Mouse (Mus musculus): ENCODE measurements around the gene Pde4d. TPM values are rescaled to one million over a fixed set of nuclear protein-coding genes. Genes with fewer than 3 reads are reported as not detected.

Pde4d gene
- polyA plus RNA-seq, 1 experiment, result 33.8 TPM

- Histone ChIP-seq H3K27me3 (ENCODE audit: control insufficient read depth, insufficient read depth, low read length) (no peaks in the 10 kb centered on the region), H3K4me1 (ENCODE audit: control insufficient read depth, insufficient read depth, low read length) (no peaks in the 10 kb centered on the region), H3K27ac (ENCODE audit: insufficient read depth, low read length) (no peak overlapping the region), H3K4me3 (replicated peaks; ENCODE audit: insufficient read depth, low read depth, low read length) (no peak overlapping the region)
- 86% methylated on average over 5 of the region's 5 CpGs for WGBS
- no peak for DNase-seq
- TF ChIP-seq CTCF (IDR thresholded peaks at IDR 0.05; ENCODE audit: borderline replicate concordance, insufficient read depth, low read depth, low read length) (no peak), POLR2A (IDR thresholded peaks at IDR 0.05; ENCODE audit: borderline replicate concordance, insufficient read depth, low read length) (no peak)
Observed at GRCm38 (mm10) chr13:108642259-108642658, 192.5 kb downstream of the Pde4d start.

GRCm38 (mm10) chr13:108646801-108647200 is 197.1 kb downstream of the Pde4d start:
- 84% methylated on average over 6 of the region's 6 CpGs for WGBS
- no peaks in the 10 kb centered on the region for H3K27me3 ChIP-seq (ENCODE audit: control insufficient read depth, insufficient read depth, low read length)
- no peak for DNase-seq
- no peak overlapping the region for H3K27ac ChIP-seq (ENCODE audit: insufficient read depth, low read length)
- no peak overlapping the region for H3K4me3 ChIP-seq (replicated peaks; ENCODE audit: insufficient read depth, low read depth, low read length)
- TF ChIP-seq CTCF (IDR thresholded peaks at IDR 0.05; ENCODE audit: borderline replicate concordance, insufficient read depth, low read depth, low read length), result no peak
- TF ChIP-seq POLR2A (IDR thresholded peaks at IDR 0.05; ENCODE audit: borderline replicate concordance, insufficient read depth, low read length), result no peak
- H3K4me1 ChIP-seq (ENCODE audit: control insufficient read depth, insufficient read depth, low read length), result no peaks in the 10 kb centered on the region

DNA sequence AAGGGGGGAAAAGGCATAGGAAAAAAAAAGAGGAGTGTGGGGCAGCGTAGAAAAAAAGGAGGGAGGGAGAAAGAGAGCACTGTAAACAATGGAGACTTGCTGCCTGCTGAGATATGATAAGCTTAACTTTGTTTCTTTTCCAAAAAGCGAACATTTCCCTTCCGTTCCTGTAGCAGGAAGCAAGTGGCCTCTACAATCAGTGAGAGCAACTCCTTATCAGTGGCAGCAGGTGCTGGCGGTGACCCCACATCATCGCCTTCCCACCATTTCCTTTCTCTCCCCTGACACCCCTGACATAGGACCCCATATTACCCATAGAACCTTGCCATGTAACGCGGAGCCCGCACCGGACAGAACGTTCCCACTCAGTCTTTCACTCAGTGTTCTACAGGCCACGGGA is 197.5 kb downstream of the Pde4d start:
- no peak for DNase-seq
- H3K4me1 ChIP-seq (ENCODE audit: control insufficient read depth, insufficient read depth, low read length), result no peaks in the 10 kb centered on the region
- H3K4me3 ChIP-seq (replicated peaks; ENCODE audit: insufficient read depth, low read depth, low read length), result no peak overlapping the region
- no peaks in the 10 kb centered on the region for H3K27me3 ChIP-seq (ENCODE audit: control insufficient read depth, insufficient read depth, low read length)
- TF ChIP-seq CTCF (IDR thresholded peaks at IDR 0.05; ENCODE audit: borderline replicate concordance, insufficient read depth, low read depth, low read length) (no peak), POLR2A (IDR thresholded peaks at IDR 0.05; ENCODE audit: borderline replicate concordance, insufficient read depth, low read length) (no peak)
- no peak overlapping the region for H3K27ac ChIP-seq (ENCODE audit: insufficient read depth, low read length)
- WGBS, result 86% methylated on average over 11 of the region's 11 CpGs

- no peak for DNase-seq
- Histone ChIP-seq H3K27me3 (ENCODE audit: control insufficient read depth, insufficient read depth, low read length) (no peaks in the 10 kb centered on the region), H3K4me1 (ENCODE audit: control insufficient read depth, insufficient read depth, low read length) (no peaks in the 10 kb centered on the region), H3K27ac (ENCODE audit: insufficient read depth, low read length) (no peak overlapping the region), H3K4me3 (replicated peaks; ENCODE audit: insufficient read depth, low read depth, low read length) (no peak overlapping the region)
- 76% methylated on average over 10 of the region's 10 CpGs for WGBS
- no peak for TF ChIP-seq CTCF (IDR thresholded peaks at IDR 0.05; ENCODE audit: borderline replicate concordance, insufficient read depth, low read depth, low read length)
- no peak for TF ChIP-seq POLR2A (IDR thresholded peaks at IDR 0.05; ENCODE audit: borderline replicate concordance, insufficient read depth, low read length)
Observed at GRCm38 (mm10) chr13:108654026-108654723, 204.4 kb downstream of the Pde4d start.

GRCm38 (mm10) chr13:108666579-108666978 is 216.8 kb downstream of the Pde4d start:
- no peak overlapping the region for H3K4me3 ChIP-seq (replicated peaks; ENCODE audit: insufficient read depth, low read depth, low read length)

GRCm38 (mm10) chr13:108667077-108667476 is 217.3 kb downstream of the Pde4d start:
- no peaks in the 10 kb centered on the region for H3K4me1 ChIP-seq (ENCODE audit: control insufficient read depth, insufficient read depth, low read length)
- no peaks in the 10 kb centered on the region for H3K27me3 ChIP-seq (ENCODE audit: control insufficient read depth, insufficient read depth, low read length)
- DNase-seq, result no peak
- H3K27ac ChIP-seq (ENCODE audit: insufficient read depth, low read length), result no peak overlapping the region
- TF ChIP-seq CTCF (IDR thresholded peaks at IDR 0.05; ENCODE audit: borderline replicate concordance, insufficient read depth, low read depth, low read length), result no peak
- TF ChIP-seq POLR2A (IDR thresholded peaks at IDR 0.05; ENCODE audit: borderline replicate concordance, insufficient read depth, low read length), result no peak
- no peak overlapping the region for H3K4me3 ChIP-seq (replicated peaks; ENCODE audit: insufficient read depth, low read depth, low read length)
- 86% methylated on average over 1 of the region's 1 CpGs for WGBS

More at GRCm38 (mm10) chr13:108666579-108666978, 216.8 kb downstream of the Pde4d start:
- H3K27ac ChIP-seq (ENCODE audit: insufficient read depth, low read length), result no peak overlapping the region
- no peaks in the 10 kb centered on the region for H3K4me1 ChIP-seq (ENCODE audit: control insufficient read depth, insufficient read depth, low read length)
- no peaks in the 10 kb centered on the region for H3K27me3 ChIP-seq (ENCODE audit: control insufficient read depth, insufficient read depth, low read length)
- TF ChIP-seq CTCF (IDR thresholded peaks at IDR 0.05; ENCODE audit: borderline replicate concordance, insufficient read depth, low read depth, low read length) (no peak), POLR2A (IDR thresholded peaks at IDR 0.05; ENCODE audit: borderline replicate concordance, insufficient read depth, low read length) (no peak)
- no peak for DNase-seq

DNA sequence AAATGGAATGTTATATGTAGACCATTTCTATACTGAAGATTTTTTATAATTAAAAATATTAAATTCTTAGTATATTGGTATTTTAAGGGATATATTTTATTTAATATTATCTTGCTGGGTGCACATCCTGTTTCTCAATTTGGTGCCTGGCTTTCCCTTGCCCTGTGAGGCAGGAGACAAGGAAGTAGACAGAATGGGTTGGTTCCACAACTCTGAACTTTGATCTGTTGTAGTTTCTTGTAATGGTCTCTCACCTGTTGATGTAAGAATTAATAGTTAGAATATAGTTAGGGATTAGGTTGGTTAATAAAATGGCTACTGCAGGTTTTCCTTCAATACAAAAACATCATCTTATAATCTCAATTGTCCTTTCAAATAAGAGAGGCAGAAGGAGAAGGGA is 227.3 kb downstream of the Pde4d start:
- no peak for TF ChIP-seq POLR2A (IDR thresholded peaks at IDR 0.05; ENCODE audit: borderline replicate concordance, insufficient read depth, low read length)
- TF ChIP-seq CTCF (IDR thresholded peaks at IDR 0.05; ENCODE audit: borderline replicate concordance, insufficient read depth, low read depth, low read length), result no peak
- no peak for DNase-seq
- Histone ChIP-seq H3K4me1 (ENCODE audit: control insufficient read depth, insufficient read depth, low read length) (no peaks in the 10 kb centered on the region), H3K4me3 (replicated peaks; ENCODE audit: insufficient read depth, low read depth, low read length) (no peak overlapping the region), H3K27ac (ENCODE audit: insufficient read depth, low read length) (no peak overlapping the region), H3K27me3 (ENCODE audit: control insufficient read depth, insufficient read depth, low read length) (no peaks in the 10 kb centered on the region)

- DNase-seq, result no peak
- no peak overlapping the region for H3K4me3 ChIP-seq (replicated peaks; ENCODE audit: insufficient read depth, low read depth, low read length)
- WGBS, result 93% methylated on average over 4 of the region's 4 CpGs
- H3K27me3 ChIP-seq (ENCODE audit: control insufficient read depth, insufficient read depth, low read length), result no peaks in the 10 kb centered on the region
- TF ChIP-seq POLR2A (IDR thresholded peaks at IDR 0.05; ENCODE audit: borderline replicate concordance, insufficient read depth, low read length) (no peak), CTCF (IDR thresholded peaks at IDR 0.05; ENCODE audit: borderline replicate concordance, insufficient read depth, low read depth, low read length) (no peak)
- H3K4me1 ChIP-seq (ENCODE audit: control insufficient read depth, insufficient read depth, low read length), result no peaks in the 10 kb centered on the region; the same call in 1 of the 2 replicates
- H3K27ac ChIP-seq (ENCODE audit: insufficient read depth, low read length), result no peak overlapping the region
Observed at GRCm38 (mm10) chr13:108683018-108683417, 233.3 kb downstream of the Pde4d start.
